ENCODE assay signal across 9 mouse cellular contexts in the genomic region with DNA sequence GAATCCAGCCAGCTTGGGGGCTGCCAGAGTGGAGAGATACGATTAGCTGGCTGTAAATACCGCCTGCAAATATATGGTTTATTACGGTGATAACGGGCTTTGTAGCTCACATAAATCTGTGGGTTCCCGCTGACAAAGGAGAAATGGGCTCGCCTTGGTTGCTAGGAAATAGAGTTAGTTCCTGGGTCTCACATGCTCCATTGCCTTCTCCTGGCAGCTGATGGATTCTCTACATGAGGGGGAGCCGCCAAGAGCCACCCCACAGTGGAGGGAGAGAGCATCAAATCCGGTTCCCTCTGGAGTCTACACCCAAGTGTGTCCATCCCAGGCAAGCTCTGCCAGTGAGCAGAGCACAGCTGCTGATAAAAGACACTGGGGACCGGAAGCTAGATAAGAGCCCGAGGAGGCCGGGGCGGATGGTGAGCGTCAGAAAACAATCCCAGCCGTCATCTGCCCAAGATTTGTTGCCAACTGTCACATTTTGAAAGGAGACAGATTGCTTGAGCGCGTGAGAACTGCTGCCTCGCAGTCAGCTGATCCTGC.
DNase-seq lines count a peak whose midpoint lies in the region; ATAC-seq and TF ChIP-seq lines count a peak whose summit lies in the region.
"Had no signal": no experiment of that assay in that cellular context is flagged by ENCODE, and none has a peak within 500 bp of the region (broad histone marks: within the 10 kb centered on the region; RNA-seq: fewer than 3 reads in every experiment).

No protein-coding gene starts in this region.

- no peak for TF ChIP-seq CTCF in intestine, postnatal 0 days (IDR thresholded peaks at IDR 0.05; ENCODE audit: low read depth)
- no peak for TF ChIP-seq CTCF in stomach, postnatal 0 days (IDR thresholded peaks at IDR 0.05; ENCODE audit: low read depth)

- 0 out of 2 replicates have a peak, but pooled peaks cover 3% of the 10 kb centered on the region for H3K27me3 ChIP-seq in intestine, postnatal 0 days (replicated peaks; ENCODE audit: control insufficient read depth, insufficient read depth, low read length)
- H3K27me3 ChIP-seq in stomach, postnatal 0 days (ENCODE audit: control insufficient read depth, insufficient read depth, low read length): no peaks in the 10 kb centered on the region

- peak; percentile 29 for DNase-seq in CD4-positive helper T cell, adult 2 months (ENCODE audit: low read depth, low spot score)
- peak; percentile 22 for DNase-seq in c-Kit-positive CD71-negative TER-119-negative erythroid progenitor cells, embryonic 14.5 days (ENCODE audit: low read depth)
- peak; percentile 82 for DNase-seq in heart, adult 8-10 months (ENCODE audit: low spot score)
- peak; percentile 46 to 55 for DNase-seq in left cerebral cortex, postnatal 25 days (ENCODE audit: low spot score in 2 of 2)
- DNase-seq in stomach, postnatal 0 days (ENCODE audit: low spot score): peak; percentile 20

- 0 out of 2 replicates have a peak, but pooled peaks have one; percentile 36 for ATAC-seq in intestine, postnatal 0 days
- peak; percentile 84 for ATAC-seq in megakaryocyte-erythroid progenitor cell, adult 5-6 weeks (replicated peaks; ENCODE audit: low FRiP score, low TSS enrichment, poor library complexity, severe bottlenecking)
- ATAC-seq in stomach, postnatal 0 days (ENCODE audit: low FRiP score, low TSS enrichment): peak; percentile 49
- ATAC-seq in erythroblast, adult 5-6 weeks (replicated peaks; ENCODE audit: low FRiP score, poor library complexity, severe bottlenecking): no peak

- H3K4me1 ChIP-seq in intestine, postnatal 0 days (replicated peaks; ENCODE audit: control insufficient read depth, insufficient read depth, low read length): no peaks in the 10 kb centered on the region
- H3K4me1 ChIP-seq in stomach, postnatal 0 days (replicated peaks; ENCODE audit: control insufficient read depth, insufficient read depth): no peaks in the 10 kb centered on the region

- H3K9ac ChIP-seq in intestine, postnatal 0 days (ENCODE audit: low read depth, low read length): no peak overlapping the region
- no peak overlapping the region for H3K9ac ChIP-seq in stomach, postnatal 0 days (ENCODE audit: low read length)

- H3K4me2 ChIP-seq in intestine, postnatal 0 days (replicated peaks; ENCODE audit: low read depth): peak overlapping the region; percentile 47
- H3K4me2 ChIP-seq in stomach, postnatal 0 days (replicated peaks; ENCODE audit: low read depth): peak overlapping the region; percentile 29

- H3K4me3 ChIP-seq in intestine, postnatal 0 days (ENCODE audit: low read depth, low read length): no peak overlapping the region
- H3K4me3 ChIP-seq in stomach, postnatal 0 days (ENCODE audit: low read depth, low read length): no peak overlapping the region

- WGBS in intestine, postnatal 0 days: 8% methylated on average over 17 of the region's 17 CpGs
- WGBS in stomach, postnatal 0 days: 18% methylated on average over 17 of the region's 17 CpGs

- TF ChIP-seq EP300 in stomach, postnatal 0 days (optimal IDR thresholded peaks at IDR 0.05): no peak

- H3K27ac ChIP-seq in intestine, postnatal 0 days (ENCODE audit: low read depth, low read length): no peak overlapping the region
- no peak overlapping the region for H3K27ac ChIP-seq in stomach, postnatal 0 days (replicated peaks)
- H3K27ac ChIP-seq: macrophage had no signal

- H3K9me3 ChIP-seq in intestine, postnatal 0 days (ENCODE audit: control insufficient read depth): no peaks in the 10 kb centered on the region
- no peaks in the 10 kb centered on the region for H3K9me3 ChIP-seq in stomach, postnatal 0 days (ENCODE audit: control insufficient read depth, low read length)

- no peaks in the 10 kb centered on the region for H3K36me3 ChIP-seq in intestine, postnatal 0 days (ENCODE audit: control insufficient read depth, insufficient read depth)
- no peaks in the 10 kb centered on the region for H3K36me3 ChIP-seq in stomach, postnatal 0 days (ENCODE audit: control insufficient read depth, insufficient read depth, low read length)

- intact Hi-C loops in left cerebral cortex, postnatal 25 days (cut with DNase I): loop anchor here (1.0 kb wide), 1 partner anchor 20 kb away; no protein-coding TSS in a partner anchor

Comparison
In these comparisons a context has a peak if more than half of its experiments do, and no peak if none do; other contexts are left out.
1. DNase-seq: peak in every context shown above with its lines; median percentile 82 in heart, adult 8-10 months; 50 in left cerebral cortex, postnatal 25 days; 29 in CD4-positive helper T cell, adult 2 months; 22 in c-Kit-positive CD71-negative TER-119-negative erythroid progenitor cells, embryonic 14.5 days; 20 in stomach, postnatal 0 days.